22 mouse cellular contexts compared by ENCODE assay signal in genomic region chr4:70153179-70153578, GRCm38 (mm10).
A peak's percentile ranks its signal among the peaks of the same experiment; 100 is the strongest.
DNase-seq lines count a peak whose midpoint lies in the region; ATAC-seq and TF ChIP-seq lines count a peak whose summit lies in the region.
"Had no signal": no experiment of that assay in that cellular context is flagged by ENCODE, and none has a peak within 500 bp of the region (broad histone marks: within the 10 kb centered on the region; RNA-seq: fewer than 3 reads in every experiment).

No protein-coding gene starts in this region.

- no peak overlapping the region for H3K4me3 ChIP-seq in hindbrain, embryonic 11.5 days (ENCODE audit: low read depth, low read length)
- H3K4me3 ChIP-seq in hindbrain, embryonic 16.5 days (ENCODE audit: low read length): no peak overlapping the region
- H3K4me3 ChIP-seq in embryonic facial prominence, embryonic 15.5 days (replicated peaks): no peak overlapping the region
- no peak overlapping the region for H3K4me3 ChIP-seq in lung, postnatal 0 days (ENCODE audit: low read depth, low read length)
- H3K4me3 ChIP-seq: forebrain, embryonic 10.5 days; heart, embryonic 12.5 days; midbrain, embryonic 12.5 days; myocyte had no signal

- TF ChIP-seq CTCF in lung, postnatal 0 days (IDR thresholded peaks at IDR 0.05): no peak

- peak; percentile 10 for DNase-seq in hindbrain, embryonic 11.5 days (ENCODE audit: low spot score)
- DNase-seq in embryo, embryonic 11 days: peak; percentile 59
- peak; percentile 19 for DNase-seq in mesoderm, embryonic 11.5 days (ENCODE audit: low read depth, low spot score)
- no peak for DNase-seq in lung, postnatal 0 days (ENCODE audit: low spot score)
- DNase-seq in natural killer cell, adult 2 months (ENCODE audit: low spot score in 2 of 2): no peak
- DNase-seq: adrenal gland, postnatal 25 days; cerebellum, adult 8-10 months; heart, postnatal 36 days; layer of hippocampus, postnatal 36 days; liver, postnatal 0 days; retina, postnatal 1 day had no signal

- no peaks in the 10 kb centered on the region for H3K36me3 ChIP-seq in hindbrain, embryonic 11.5 days (ENCODE audit: control insufficient read depth, insufficient read depth, low read length)
- H3K36me3 ChIP-seq in hindbrain, embryonic 16.5 days (ENCODE audit: control insufficient read depth, insufficient read depth, low read length): no peaks in the 10 kb centered on the region
- no peaks in the 10 kb centered on the region for H3K36me3 ChIP-seq in embryonic facial prominence, embryonic 15.5 days
- no peaks in the 10 kb centered on the region for H3K36me3 ChIP-seq in lung, postnatal 0 days (ENCODE audit: insufficient read depth, low read length)
- H3K36me3 ChIP-seq: forebrain, embryonic 10.5 days; heart, embryonic 12.5 days; midbrain, embryonic 12.5 days had no signal

- H3K27me3 ChIP-seq in hindbrain, embryonic 11.5 days (ENCODE audit: control insufficient read depth, insufficient read depth, low read length): no peaks in the 10 kb centered on the region
- H3K27me3 ChIP-seq in hindbrain, embryonic 16.5 days (replicated peaks; ENCODE audit: control insufficient read depth, insufficient read depth, low read length): no peaks in the 10 kb centered on the region
- no peaks in the 10 kb centered on the region for H3K27me3 ChIP-seq in embryonic facial prominence, embryonic 15.5 days
- no peaks in the 10 kb centered on the region for H3K27me3 ChIP-seq in lung, postnatal 0 days (replicated peaks; ENCODE audit: insufficient read depth, low read length)
- H3K27me3 ChIP-seq: heart, embryonic 12.5 days; midbrain, embryonic 12.5 days had no signal

- H3K4me2 ChIP-seq in hindbrain, embryonic 11.5 days (replicated peaks; ENCODE audit: low read depth, low read length): no peak overlapping the region
- no peak overlapping the region for H3K4me2 ChIP-seq in hindbrain, embryonic 16.5 days (ENCODE audit: low read length)
- H3K4me2 ChIP-seq in embryonic facial prominence, embryonic 15.5 days (replicated peaks): no peak overlapping the region
- H3K4me2 ChIP-seq in lung, postnatal 0 days (replicated peaks; ENCODE audit: low read depth, low read length): no peak overlapping the region
- H3K4me2 ChIP-seq: heart, embryonic 12.5 days; midbrain, embryonic 12.5 days had no signal

- no peak overlapping the region for H3K9ac ChIP-seq in hindbrain, embryonic 11.5 days (ENCODE audit: low read depth, low read length)
- no peak overlapping the region for H3K9ac ChIP-seq in hindbrain, embryonic 16.5 days (ENCODE audit: low read depth, low read length)
- H3K9ac ChIP-seq in embryonic facial prominence, embryonic 15.5 days: no peak overlapping the region
- no peak overlapping the region for H3K9ac ChIP-seq in lung, postnatal 0 days (replicated peaks; ENCODE audit: low read depth)
- H3K9ac ChIP-seq: heart, embryonic 12.5 days; liver, postnatal 0 days; midbrain, embryonic 12.5 days had no signal

- H3K9me3 ChIP-seq in hindbrain, embryonic 11.5 days (ENCODE audit: control insufficient read depth, low read length): no peaks in the 10 kb centered on the region
- H3K9me3 ChIP-seq in hindbrain, embryonic 16.5 days (ENCODE audit: control insufficient read depth, low read length): no peaks in the 10 kb centered on the region
- H3K9me3 ChIP-seq in embryonic facial prominence, embryonic 15.5 days (replicated peaks): no peaks in the 10 kb centered on the region
- no peaks in the 10 kb centered on the region for H3K9me3 ChIP-seq in lung, postnatal 0 days (ENCODE audit: low read length)
- H3K9me3 ChIP-seq: forebrain, embryonic 10.5 days; heart, embryonic 12.5 days; midbrain, embryonic 12.5 days had no signal

- WGBS in hindbrain, embryonic 11.5 days: 62% methylated on average over 3 of the region's 3 CpGs
- 66% methylated on average over 3 of the region's 3 CpGs for WGBS in hindbrain, embryonic 16.5 days
- WGBS in embryonic facial prominence, embryonic 15.5 days: 33% methylated on average over 3 of the region's 3 CpGs
- WGBS in lung, postnatal 0 days: 57% methylated on average over 3 of the region's 3 CpGs

- no peaks in the 10 kb centered on the region for H3K4me1 ChIP-seq in hindbrain, embryonic 11.5 days (replicated peaks; ENCODE audit: control insufficient read depth, insufficient read depth, low read length)
- no peaks in the 10 kb centered on the region for H3K4me1 ChIP-seq in hindbrain, embryonic 16.5 days (ENCODE audit: control insufficient read depth, insufficient read depth, low read depth, low read length)
- H3K4me1 ChIP-seq in embryonic facial prominence, embryonic 15.5 days: 0 out of 2 replicates have a peak, but pooled peaks cover 5% of the 10 kb centered on the region
- H3K4me1 ChIP-seq in lung, postnatal 0 days (ENCODE audit: insufficient read depth, low read depth, low read length): no peaks in the 10 kb centered on the region
- H3K4me1 ChIP-seq: forebrain, embryonic 10.5 days; midbrain, embryonic 12.5 days had no signal

- no peak for ATAC-seq in hindbrain, embryonic 11.5 days (ENCODE audit: low FRiP score)
- no peak for ATAC-seq in hindbrain, embryonic 16.5 days
- ATAC-seq in embryonic facial prominence, embryonic 15.5 days (ENCODE audit: insufficient number of reproducible peaks, low FRiP score, low TSS enrichment, low read depth): 0 out of 2 replicates have a peak, but pooled peaks have one; percentile 51
- ATAC-seq in frontal cortex, adult (ENCODE audit: low TSS enrichment): no peak
- no peak for ATAC-seq in lung, postnatal 0 days
- ATAC-seq: activated CD4-positive, CD25-positive, alpha-beta regulatory T cell, adult 4 months; intestine, embryonic 16.5 days; liver, postnatal 0 days had no signal

- H3K27ac ChIP-seq in hindbrain, embryonic 11.5 days (ENCODE audit: low read depth, low read length): no peak overlapping the region
- H3K27ac ChIP-seq in hindbrain, embryonic 16.5 days (ENCODE audit: low read depth, low read length): no peak overlapping the region
- no peak overlapping the region for H3K27ac ChIP-seq in embryonic facial prominence, embryonic 15.5 days (replicated peaks)
- no peak overlapping the region for H3K27ac ChIP-seq in lung, postnatal 0 days (ENCODE audit: low read length)
- H3K27ac ChIP-seq: forebrain, embryonic 10.5 days; kidney, postnatal 0 days; macrophage; midbrain, embryonic 12.5 days had no signal

- no peak for TF ChIP-seq EP300 in lung, postnatal 0 days (IDR thresholded peaks at IDR 0.05)

Comparison
In these comparisons a context has a peak if more than half of its experiments do, and no peak if none do; other contexts are left out.
1. DNase-seq: peak in hindbrain, embryonic 11.5 days (single experiment), embryo, embryonic 11 days (single experiment) and mesoderm, embryonic 11.5 days (single experiment); none in lung, postnatal 0 days (single experiment) and natural killer cell, adult 2 months (0 of 2).